Mouse (Mus musculus) liver, postnatal 0 days (tissue): Measurements from ENCODE around the gene Mlip.

Experiments used
- CTCF ChIP-seq: sonication (generic); IDR thresholded peaks from 2 replicates; pipeline ENCODE4 v1.5.1; 2016; ENCODE audit warnings: antibody characterized with exemption, low read depth
- EP300 ChIP-seq: IDR thresholded peaks from 2 replicates; pipeline ENCODE4 v1.6.1; 2016; ENCODE audit warnings: antibody characterized with exemption, low read depth, mild to moderate bottlenecking

DNA sequence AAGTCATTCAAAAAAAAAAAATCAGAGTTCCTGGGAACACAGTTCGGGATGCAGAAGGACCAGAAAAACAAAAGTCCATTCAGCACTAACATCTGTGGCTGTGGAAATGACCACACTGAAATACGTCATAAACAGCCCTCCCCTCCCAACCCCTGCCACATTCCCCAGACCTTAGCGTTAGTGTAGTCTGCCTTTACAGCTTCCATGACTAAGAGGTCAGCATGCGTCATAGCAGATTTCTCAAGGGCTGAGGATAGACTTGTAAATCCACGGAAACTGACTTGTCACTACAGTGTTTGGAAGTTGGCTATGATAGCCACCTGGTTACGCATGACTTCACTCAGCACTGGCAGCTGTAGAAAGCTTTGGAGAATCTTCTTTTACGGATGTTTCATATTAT lies 8.5 kb downstream of the Mlip start:
- no peak for TF ChIP-seq CTCF
- no peak for TF ChIP-seq EP300
